Mouse (Mus musculus) intestine, postnatal 0 days (tissue): ENCODE data around the gene Myh6. TPM values are rescaled to one million over a fixed set of nuclear protein-coding genes. Genes with fewer than 3 reads are reported as not detected.
"Not testable (repeated sequence)": the region's sequence is repeated elsewhere in the genome, so short reads cannot be mapped to it uniquely, and the experiment has no call there.

Experiments used
- ATAC-seq: fragments of 200-750 bp; cut with Nextera tagmentation; 2 replicates; pipeline ENCODE4 v1.8.0; 2017; ENCODE audit warnings: mild to moderate bottlenecking, moderate TSS enrichment, moderate library complexity
- H3K27ac ChIP-seq: fragments of 300-500 bp; sonication (generic); 2 replicates; pipeline ENCODE4 v1.5.1; 2014; ENCODE audit warnings: mild to moderate bottlenecking, low read depth, low read length, moderate library complexity
- H3K27me3 ChIP-seq: fragments of 300-500 bp; sonication (generic); replicated peaks from 2 replicates; pipeline ENCODE4 v1.6.1; 2014; ENCODE audit warnings: low read length, mixed read lengths; ENCODE audit not compliant: control insufficient read depth, insufficient read depth
- H3K36me3 ChIP-seq: fragments of 300-500 bp; sonication (generic); 2 replicates; pipeline ENCODE4 v1.6.1; 2014; ENCODE audit warnings: mild to moderate bottlenecking, moderate library complexity; ENCODE audit not compliant: control insufficient read depth, insufficient read depth
- H3K4me1 ChIP-seq: fragments of 300-500 bp; sonication (generic); replicated peaks from 2 replicates; pipeline ENCODE4 v1.6.1; 2014; ENCODE audit warnings: antibody characterized with exemption, low read length, mixed read lengths; ENCODE audit not compliant: control insufficient read depth, insufficient read depth
- H3K4me2 ChIP-seq: fragments of 300-500 bp; sonication (generic); replicated peaks from 2 replicates; pipeline ENCODE4 v1.6.1; 2014; ENCODE audit warnings: low read depth, mild to moderate bottlenecking, moderate library complexity
- H3K4me3 ChIP-seq: fragments of 300-500 bp; sonication (generic); 2 replicates; pipeline ENCODE4 v1.5.1; 2014; ENCODE audit warnings: low read depth, low read length
- H3K9ac ChIP-seq: fragments of 300-500 bp; sonication (generic); 2 replicates; pipeline ENCODE4 v1.6.1; 2014; ENCODE audit warnings: mild to moderate bottlenecking, low read depth, low read length
- H3K9me3 ChIP-seq: fragments of 300-500 bp; sonication (generic); 2 replicates; pipeline ENCODE4 v1.6.1; 2016; ENCODE audit warnings: mixed run types; ENCODE audit not compliant: control insufficient read depth
- CTCF ChIP-seq: sonication (generic); IDR thresholded peaks from 2 replicates; pipeline ENCODE4 v1.5.1; 2016; ENCODE audit warnings: low read depth, mild to moderate bottlenecking, control low read depth, antibody characterized with exemption, moderate library complexity
- WGBS: fragments of 180-500 bp; shearing (Covaris S2); extraction: QIAGEN DNeasy Blood & Tissue Kit; methylation state at CpG from one replicate; pipeline ENCODE4 v1.1.7; 2014; 5-methylcytosine and 5-hydroxymethylcytosine counted together
- polyA plus RNA-seq: library from polyadenylated mRNA; unstranded; fragments of >200 nt; fragmentation: Nextera tagmentation; extraction: Ambion mirVana; gene quantifications from 2 replicates; pipeline ENCODE4 v1.2.1, GENCODE M21; 2015

Gene Myh6
- polyA plus RNA-seq, 1 experiment from 2014 or later = 0.53 TPM

DNA sequence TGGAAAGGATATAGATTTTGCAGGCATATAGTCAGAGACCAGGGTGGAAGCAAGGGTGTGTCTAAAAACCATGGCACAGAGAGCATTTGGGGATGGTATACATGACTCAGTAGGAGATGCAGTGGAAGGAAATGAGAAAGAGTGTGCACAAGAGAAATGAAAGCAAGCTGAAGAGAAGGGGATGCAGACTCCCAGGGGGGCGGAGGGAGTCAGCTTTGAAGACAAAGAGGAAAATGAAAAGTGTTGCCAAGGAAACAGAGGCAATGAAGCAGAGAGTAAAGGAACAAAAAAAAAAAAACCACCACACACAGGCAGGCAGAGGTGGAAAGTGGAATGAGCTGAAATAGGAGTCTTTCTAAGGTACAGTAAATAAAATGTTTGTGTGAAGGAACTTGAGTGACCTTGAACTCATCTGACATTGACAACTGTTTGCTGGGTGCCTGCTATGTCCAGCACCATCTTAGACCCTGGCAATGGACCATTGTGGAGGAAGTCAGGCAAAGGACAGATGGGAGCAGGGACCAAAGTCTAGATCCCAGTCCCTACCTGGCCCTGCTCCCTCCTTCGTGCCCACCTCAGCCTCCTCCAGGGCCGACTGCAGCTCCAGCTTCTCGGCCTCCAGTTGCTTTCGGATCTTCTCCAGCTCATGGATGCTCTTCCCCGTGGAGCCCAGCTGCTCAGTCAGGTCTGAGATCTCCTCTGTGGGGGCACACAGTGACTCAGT, 7.5 kb upstream of the Myh6 start:
- no peaks in the 10 kb centered on the region for H3K4me1 ChIP-seq
- H3K36me3 ChIP-seq = no peaks in the 10 kb centered on the region
- H3K9ac ChIP-seq = no peak overlapping the region
- TF ChIP-seq CTCF = no peak
- H3K9me3 ChIP-seq = no peaks in the 10 kb centered on the region
- 89% methylated on average over 6 of the region's 6 CpGs for WGBS
- H3K4me3 ChIP-seq = no peak overlapping the region
- no peak overlapping the region for H3K4me2 ChIP-seq
- H3K27me3 ChIP-seq = no peaks in the 10 kb centered on the region
- no peak for ATAC-seq
- H3K27ac ChIP-seq = no peak overlapping the region

DNA sequence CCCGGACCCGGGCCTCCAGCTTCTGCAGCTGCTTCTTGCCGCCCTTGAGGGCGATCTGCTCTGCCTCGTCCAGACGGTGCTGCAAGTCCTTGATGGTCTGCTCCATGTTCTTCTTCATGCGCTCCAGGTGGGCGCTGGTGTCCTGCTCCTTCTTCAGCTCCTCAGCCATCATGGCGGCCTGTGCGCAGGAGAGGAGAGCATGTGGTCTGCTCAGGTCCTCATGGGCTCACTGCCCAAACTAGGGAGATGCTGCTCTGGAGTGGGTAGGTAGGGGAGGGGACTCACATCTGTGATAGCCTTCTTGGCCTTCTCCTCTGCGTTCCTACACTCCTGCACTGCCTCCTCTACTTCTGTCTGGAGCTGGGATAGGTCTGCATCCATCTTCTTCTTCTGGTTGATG, 6.1 kb upstream of the Myh6 start:
- not testable (repeated sequence) for H3K4me3 ChIP-seq, H3K27me3 ChIP-seq, H3K9ac ChIP-seq, H3K27ac ChIP-seq, H3K9me3 ChIP-seq, ATAC-seq, H3K4me2 ChIP-seq, H3K4me1 ChIP-seq, H3K36me3 ChIP-seq
- 79% methylated on average over 6 of the region's 11 CpGs for WGBS

- Histone ChIP-seq H3K9me3 (no peaks in the 10 kb centered on the region), H3K4me3 (no peak overlapping the region)
Measured at GRCm38 (mm10) chr14:54968344-54968743, 1.6 kb upstream of the Myh6 start.

GRCm38 (mm10) chr14:54967874-54968273, 1.1 kb upstream of the Myh6 start:
- no peak for ATAC-seq
- no peak overlapping the region for H3K4me2 ChIP-seq
- no peaks in the 10 kb centered on the region for H3K9me3 ChIP-seq
- WGBS = 89% methylated on average over 3 of the region's 3 CpGs
- H3K4me3 ChIP-seq = no peak overlapping the region
- no peaks in the 10 kb centered on the region for H3K4me1 ChIP-seq
- no peak overlapping the region for H3K9ac ChIP-seq
- no peak overlapping the region for H3K27ac ChIP-seq
- TF ChIP-seq CTCF = no peak
- H3K36me3 ChIP-seq = no peaks in the 10 kb centered on the region
- H3K27me3 ChIP-seq = no peaks in the 10 kb centered on the region

More at GRCm38 (mm10) chr14:54968344-54968743, 1.6 kb upstream of the Myh6 start:
- Histone ChIP-seq H3K27ac (no peak overlapping the region), H3K27me3 (no peaks in the 10 kb centered on the region), H3K9ac (no peak overlapping the region), H3K36me3 (no peaks in the 10 kb centered on the region), H3K4me1 (no peaks in the 10 kb centered on the region), H3K4me2 (no peak overlapping the region)
- no peak for TF ChIP-seq CTCF
- no peak for ATAC-seq

GRCm38 (mm10) chr14:54965631-54966030, 1.1 kb downstream of the Myh6 start:
- H3K9ac ChIP-seq = no peak overlapping the region
- H3K4me2 ChIP-seq = no peak overlapping the region
- ATAC-seq = no peak

GRCm38 (mm10) chr14:54965044-54965443, 1.7 kb downstream of the Myh6 start:
- 79% methylated on average over 15 of the region's 15 CpGs for WGBS
- Histone ChIP-seq H3K27ac (no peak overlapping the region), H3K4me3 (no peak overlapping the region), H3K9ac (no peak overlapping the region), H3K9me3 (no peaks in the 10 kb centered on the region), H3K27me3 (no peaks in the 10 kb centered on the region), H3K36me3 (no peaks in the 10 kb centered on the region), H3K4me2 (no peak overlapping the region), H3K4me1 (no peaks in the 10 kb centered on the region)
- no peak for TF ChIP-seq CTCF
- no peak for ATAC-seq

More at GRCm38 (mm10) chr14:54965631-54966030, 1.1 kb downstream of the Myh6 start:
- no peaks in the 10 kb centered on the region for H3K9me3 ChIP-seq
- no peak for TF ChIP-seq CTCF
- H3K36me3 ChIP-seq = no peaks in the 10 kb centered on the region
- no peak overlapping the region for H3K4me3 ChIP-seq
- 65% methylated on average over 6 of the region's 6 CpGs for WGBS
- no peaks in the 10 kb centered on the region for H3K4me1 ChIP-seq
- H3K27ac ChIP-seq = no peak overlapping the region
- no peaks in the 10 kb centered on the region for H3K27me3 ChIP-seq
